Mouse (Mus musculus) right cerebral cortex, adult 2 months (tissue): Measurements from ENCODE around the gene Kcnmb1.

Experiments used
- DNase-seq, 2 experiments: peaks; one replicate each; pipeline ENCODE4 v3.0.0; 2021 to 2022; ENCODE audit warnings: low spot score in 2 of 2

The Kcnmb1 gene

GRCm38 (mm10) chr11:33944067-33944785, 18.6 kb upstream of the Kcnmb1 start:
- DNase-seq: no peak

GRCm38 (mm10) chr11:33944786-33945328, 18.0 kb upstream of the Kcnmb1 start:
- no peak for DNase-seq

GRCm38 (mm10) chr11:33946501-33946900, 16.3 kb upstream of the Kcnmb1 start:
- no peak for DNase-seq

GRCm38 (mm10) chr11:33951155-33951554, 11.7 kb upstream of the Kcnmb1 start:
- no peak for DNase-seq

- DNase-seq: no peak
Measured at GRCm38 (mm10) chr11:33951684-33952625, 10.9 kb upstream of the Kcnmb1 start.

GRCm38 (mm10) chr11:33955982-33956381, 6.8 kb upstream of the Kcnmb1 start:
- DNase-seq: no peak

- DNase-seq: no peak
Measured at GRCm38 (mm10) chr11:33956623-33957022, 6.2 kb upstream of the Kcnmb1 start.

GRCm38 (mm10) chr11:33957595-33957994, 5.2 kb upstream of the Kcnmb1 start:
- no peak for DNase-seq

- peak; percentile 34 to 35 for DNase-seq
Measured at GRCm38 (mm10) chr11:33958713-33959112, 4.1 kb upstream of the Kcnmb1 start.

- no peak for DNase-seq
Measured at GRCm38 (mm10) chr11:33962178-33962577, 635 bp upstream of the Kcnmb1 start.

- DNase-seq: no peak
Measured at GRCm38 (mm10) chr11:33965380-33965779, 2.6 kb downstream of the Kcnmb1 start.

- no peak for DNase-seq
Measured at GRCm38 (mm10) chr11:33967708-33968107, 4.9 kb downstream of the Kcnmb1 start.

GRCm38 (mm10) chr11:33969199-33969598, 6.4 kb downstream of the Kcnmb1 start:
- no peak for DNase-seq

- DNase-seq: no peak
Measured at GRCm38 (mm10) chr11:33972114-33972513, 9.3 kb downstream of the Kcnmb1 start.

GRCm38 (mm10) chr11:33974341-33975040, 11.7 kb downstream of the Kcnmb1 start:
- DNase-seq: no peak

GRCm38 (mm10) chr11:33975121-33975520, 12.3 kb downstream of the Kcnmb1 start:
- DNase-seq: no peak

GRCm38 (mm10) chr11:33980146-33980545, 17.3 kb downstream of the Kcnmb1 start:
- DNase-seq: no peak

- DNase-seq: no peak
Measured at GRCm38 (mm10) chr11:33986525-33986924, 23.7 kb downstream of the Kcnmb1 start.

- no peak for DNase-seq
Measured at GRCm38 (mm10) chr11:33990002-33990401, 27.2 kb downstream of the Kcnmb1 start.

- DNase-seq: no peak
Measured at GRCm38 (mm10) chr11:33992938-33993337, 30.1 kb downstream of the Kcnmb1 start, which contains the start of gene Kcnip1. Gene Kcnip1 (minus strand): TSS chr11:33993152.

GRCm38 (mm10) chr11:33993496-33993895, 30.7 kb downstream of the Kcnmb1 start:
- no peak for DNase-seq

GRCm38 (mm10) chr11:33998244-33998643, 35.4 kb downstream of the Kcnmb1 start:
- DNase-seq: no peak
